Mouse (Mus musculus): ENCODE data around the gene Cnot10.

- TF ChIP-seq TCF12 (IDR thresholded peaks at IDR 0.05; ENCODE audit: low read depth, low read length) = no peak
- no peak for TF ChIP-seq CTCF (IDR thresholded peaks at IDR 0.05 in 2 of 3, conservative IDR thresholded peaks at IDR 0.05 in 1 of 3; ENCODE audit: control insufficient read depth in 1 of 3, insufficient read depth in 1 of 3, low read depth in 2 of 3, low read length in 3 of 3, poor library complexity in 1 of 3, severe bottlenecking in 1 of 3)
- TF ChIP-seq POLR2A (IDR thresholded peaks at IDR 0.05; ENCODE audit: control insufficient read depth in 1 of 2, insufficient read depth in 1 of 2, low read depth in 1 of 2, low read length in 2 of 2, poor library complexity in 1 of 2) = no peak
- no peak for TF ChIP-seq MYB (IDR thresholded peaks at IDR 0.05; ENCODE audit: low read depth, low read length)
- no peak for TF ChIP-seq SMC3 (IDR thresholded peaks at IDR 0.05; ENCODE audit: low read depth, low read length)
- TF ChIP-seq GATA1 (IDR thresholded peaks at IDR 0.05; ENCODE audit: low read depth, low read length) = no peak
- TF ChIP-seq NELFE (IDR thresholded peaks at IDR 0.05; ENCODE audit: low read depth, low read length) = no peak
- no peak for TF ChIP-seq ZC3H11A (IDR thresholded peaks at IDR 0.05; ENCODE audit: low read depth, low read length)
- no peak for TF ChIP-seq KAT2A (conservative IDR thresholded peaks at IDR 0.05; ENCODE audit: low read depth, low read length)
- TF ChIP-seq E2F4 (IDR thresholded peaks at IDR 0.05; ENCODE audit: borderline replicate concordance, low read depth, low read length) = no peak
- no peak for TF ChIP-seq EP300 (IDR thresholded peaks at IDR 0.05; ENCODE audit: low read depth in 1 of 2, low read length in 2 of 2)
- TF ChIP-seq MEF2A (IDR thresholded peaks at IDR 0.05; ENCODE audit: extremely low read depth, insufficient replicate concordance, low read depth, low read length, poor library complexity, severe bottlenecking) = no peak
- no peak for TF ChIP-seq CHD2 (IDR thresholded peaks at IDR 0.05; ENCODE audit: low read length)
These were observed 95.1 kb downstream of the Cnot10 start for GRCm38 (mm10) chr9:114544754-114545393.
